Mouse (Mus musculus): ENCODE results near the gene Sparcl1. TPM values are rescaled to one million over a fixed set of nuclear protein-coding genes. Genes with fewer than 3 reads are reported as not detected.

The Sparcl1 gene
- polyA plus RNA-seq, 1 experiment from 2014 or later, result 62.0 TPM

- ATAC-seq (ENCODE audit: low FRiP score, low read depth), result no peak
- WGBS, result 86% methylated on average over 7 of the region's 7 CpGs
- H3K4me3 ChIP-seq, result no peak overlapping the region
- H3K4me1 ChIP-seq, result no peaks in the 10 kb centered on the region
- no peak overlapping the region for H3K4me2 ChIP-seq (replicated peaks)
- no peaks in the 10 kb centered on the region for H3K27me3 ChIP-seq
- peaks cover 28% of the 10 kb centered on the region for H3K36me3 ChIP-seq
- H3K9me3 ChIP-seq, result no peaks in the 10 kb centered on the region
- H3K27ac ChIP-seq (replicated peaks), result no peak overlapping the region
- H3K9ac ChIP-seq (replicated peaks), result no peak overlapping the region
Measured at GRCm38 (mm10) chr5:104056295-104056694, 57.2 kb downstream of the Sparcl1 start.

- WGBS, result 93% methylated on average over 4 of the region's 4 CpGs
- Histone ChIP-seq H3K9ac (replicated peaks) (no peak overlapping the region), H3K27ac (replicated peaks) (no peak overlapping the region), H3K27me3 (no peaks in the 10 kb centered on the region), H3K4me2 (replicated peaks) (no peak overlapping the region), H3K4me1 (no peaks in the 10 kb centered on the region), H3K36me3 (peaks cover 28% of the 10 kb centered on the region), H3K9me3 (no peaks in the 10 kb centered on the region), H3K4me3 (no peak overlapping the region)
- no peak for ATAC-seq (ENCODE audit: low FRiP score, low read depth)
Measured at GRCm38 (mm10) chr5:104055816-104056215, 57.7 kb downstream of the Sparcl1 start.

GRCm38 (mm10) chr5:104054938-104055337 is 58.6 kb downstream of the Sparcl1 start:
- no peak overlapping the region for H3K27ac ChIP-seq (replicated peaks)
- H3K4me2 ChIP-seq (replicated peaks), result no peak overlapping the region
- H3K4me3 ChIP-seq, result no peak overlapping the region
- peaks cover 27% of the 10 kb centered on the region for H3K36me3 ChIP-seq
- 86% methylated on average over 4 of the region's 4 CpGs for WGBS
- ATAC-seq (ENCODE audit: low FRiP score, low read depth), result no peak
- no peaks in the 10 kb centered on the region for H3K27me3 ChIP-seq
- H3K9ac ChIP-seq (replicated peaks), result no peak overlapping the region
- H3K9me3 ChIP-seq, result no peaks in the 10 kb centered on the region
- H3K4me1 ChIP-seq, result no peaks in the 10 kb centered on the region

GRCm38 (mm10) chr5:104052956-104053355 is 60.6 kb downstream of the Sparcl1 start:
- H3K4me1 ChIP-seq, result peaks cover 4% of the 10 kb centered on the region; the same call in 1 of the 2 replicates
- H3K27me3 ChIP-seq, result no peaks in the 10 kb centered on the region

GRCm38 (mm10) chr5:104048139-104048538 is 65.4 kb downstream of the Sparcl1 start:
- 56% methylated on average over 4 of the region's 4 CpGs for WGBS
- H3K36me3 ChIP-seq, result peaks cover 22% of the 10 kb centered on the region
- no peak for ATAC-seq (ENCODE audit: low FRiP score, low read depth)
- peaks cover 10% of the 10 kb centered on the region for H3K4me1 ChIP-seq
- H3K4me2 ChIP-seq (replicated peaks), result peak overlapping the region; percentile 68
- no peak overlapping the region for H3K9ac ChIP-seq (replicated peaks)
- no peaks in the 10 kb centered on the region for H3K9me3 ChIP-seq
- H3K4me3 ChIP-seq, result peak overlapping the region; percentile 83; the same call in 1 of the 2 replicates
- H3K27ac ChIP-seq (replicated peaks), result no peak overlapping the region
- H3K27me3 ChIP-seq, result 0 out of 2 replicates have a peak, but pooled peaks cover 3% of the 10 kb centered on the region

More at GRCm38 (mm10) chr5:104052956-104053355, 60.6 kb downstream of the Sparcl1 start:
- Histone ChIP-seq H3K27ac (replicated peaks) (no peak overlapping the region), H3K9ac (replicated peaks) (no peak overlapping the region), H3K36me3 (peaks cover 27% of the 10 kb centered on the region), H3K4me3 (no peak overlapping the region), H3K4me2 (replicated peaks) (no peak overlapping the region), H3K9me3 (no peaks in the 10 kb centered on the region)
- WGBS, result 56% methylated on average over 8 of the region's 8 CpGs
- no peak for ATAC-seq (ENCODE audit: low FRiP score, low read depth)

- WGBS, result 14% methylated on average over 19 of the region's 19 CpGs
- no peak; the same call in none of the 2 replicates for ATAC-seq (ENCODE audit: low FRiP score, low read depth)
- peak overlapping the region; percentile 85 for H3K9ac ChIP-seq (replicated peaks)
- peak overlapping the region; percentile 68 for H3K4me2 ChIP-seq (replicated peaks)
- H3K4me3 ChIP-seq, result peak overlapping the region; percentile 83
- H3K27ac ChIP-seq (replicated peaks), result peak overlapping the region; percentile 75
- no peaks in the 10 kb centered on the region for H3K9me3 ChIP-seq
- H3K4me1 ChIP-seq, result peaks cover 10% of the 10 kb centered on the region
- 0 out of 2 replicates have a peak, but pooled peaks cover 3% of the 10 kb centered on the region for H3K27me3 ChIP-seq
- peaks cover 20% of the 10 kb centered on the region for H3K36me3 ChIP-seq
Measured at GRCm38 (mm10) chr5:104047200-104048105, 66.1 kb downstream of the Sparcl1 start.

- peak; percentile 99 for ATAC-seq (ENCODE audit: low FRiP score, low read depth)
- 6% methylated on average over 90 of the region's 90 CpGs for WGBS
Measured at GRCm38 (mm10) chr5:104046256-104047199, 67.0 kb downstream of the Sparcl1 start, which contains the start of gene Nudt9. Gene Nudt9 (plus strand): TSS chr5:104046306.

GRCm38 (mm10) chr5:104043704-104044103 is 69.8 kb downstream of the Sparcl1 start:
- Histone ChIP-seq H3K4me1 (peaks cover 10% of the 10 kb centered on the region), H3K27ac (replicated peaks) (no peak overlapping the region), H3K9me3 (no peaks in the 10 kb centered on the region), H3K4me2 (replicated peaks) (no peak overlapping the region), H3K9ac (replicated peaks) (no peak overlapping the region), H3K4me3 (no peak overlapping the region), H3K36me3 (no peaks in the 10 kb centered on the region), H3K27me3 (0 out of 2 replicates have a peak, but pooled peaks cover 3% of the 10 kb centered on the region)
- WGBS, result 45% methylated on average over 2 of the region's 2 CpGs
- ATAC-seq (ENCODE audit: low FRiP score, low read depth), result no peak

More at GRCm38 (mm10) chr5:104046256-104047199, 67.0 kb downstream of the Sparcl1 start, which contains the start of gene Nudt9:
- Histone ChIP-seq H3K4me1 (peaks cover 10% of the 10 kb centered on the region), H3K9ac (replicated peaks) (peak within 1 kb of the TSS; percentile 85), H3K36me3 (peaks cover 10% of the 10 kb centered on the region), H3K27ac (replicated peaks) (peak within 1 kb of the TSS; percentile 75), H3K9me3 (no peaks in the 10 kb centered on the region), H3K4me3 (peak within 1 kb of the TSS; percentile 83), H3K4me2 (replicated peaks) (peak within 1 kb of the TSS; percentile 68), H3K27me3 (0 out of 2 replicates have a peak, but pooled peaks cover 3% of the 10 kb centered on the region)

GRCm38 (mm10) chr5:104042906-104043305 is 70.6 kb downstream of the Sparcl1 start:
- no peak for ATAC-seq (ENCODE audit: low FRiP score, low read depth)
- Histone ChIP-seq H3K27me3 (0 out of 2 replicates have a peak, but pooled peaks cover 3% of the 10 kb centered on the region), H3K4me3 (no peak overlapping the region), H3K4me2 (replicated peaks) (no peak overlapping the region), H3K36me3 (no peaks in the 10 kb centered on the region), H3K4me1 (peaks cover 5% of the 10 kb centered on the region), H3K9me3 (no peaks in the 10 kb centered on the region), H3K27ac (replicated peaks) (no peak overlapping the region), H3K9ac (replicated peaks) (no peak overlapping the region)
- WGBS, result 93% methylated on average over 2 of the region's 2 CpGs

GRCm38 (mm10) chr5:104039154-104039932 is 74.2 kb downstream of the Sparcl1 start:
- 70% methylated on average over 6 of the region's 6 CpGs for WGBS
- Histone ChIP-seq H3K9ac (replicated peaks) (no peak overlapping the region), H3K4me1 (no peaks in the 10 kb centered on the region), H3K36me3 (no peaks in the 10 kb centered on the region), H3K4me2 (replicated peaks) (no peak overlapping the region), H3K4me3 (no peak overlapping the region), H3K27ac (replicated peaks) (no peak overlapping the region), H3K9me3 (no peaks in the 10 kb centered on the region), H3K27me3 (no peaks in the 10 kb centered on the region)
- peak; percentile 49; the same call in 1 of the 2 replicates for ATAC-seq (ENCODE audit: low FRiP score, low read depth)

- Histone ChIP-seq H3K4me3 (no peak overlapping the region), H3K4me1 (no peaks in the 10 kb centered on the region), H3K27ac (replicated peaks) (no peak overlapping the region), H3K9me3 (no peaks in the 10 kb centered on the region), H3K36me3 (no peaks in the 10 kb centered on the region), H3K9ac (replicated peaks) (no peak overlapping the region), H3K4me2 (replicated peaks) (no peak overlapping the region), H3K27me3 (no peaks in the 10 kb centered on the region)
- 86% methylated on average over 1 of the region's 1 CpGs for WGBS
- ATAC-seq (ENCODE audit: low FRiP score, low read depth), result no peak
Measured at GRCm38 (mm10) chr5:104036686-104037085, 76.8 kb downstream of the Sparcl1 start.

Data from midbrain, embryonic 12.5 days (tissue).